Mouse (Mus musculus) erythroblast, embryonic 14.5 days (primary cell): Measurements from ENCODE around the gene Myadml2.

Experiments used
- GATA1 ChIP-seq: IDR thresholded peaks from 2 replicates; pipeline ENCODE4 v1.6.1; 2012; ENCODE audit warnings: low read length, inconsistent platforms, mixed read lengths
- TAL1 ChIP-seq: IDR thresholded peaks from 3 replicates; pipeline ENCODE4 v1.6.1; 2012; ENCODE audit warnings: low read length, inconsistent platforms, mixed read lengths

DNA sequence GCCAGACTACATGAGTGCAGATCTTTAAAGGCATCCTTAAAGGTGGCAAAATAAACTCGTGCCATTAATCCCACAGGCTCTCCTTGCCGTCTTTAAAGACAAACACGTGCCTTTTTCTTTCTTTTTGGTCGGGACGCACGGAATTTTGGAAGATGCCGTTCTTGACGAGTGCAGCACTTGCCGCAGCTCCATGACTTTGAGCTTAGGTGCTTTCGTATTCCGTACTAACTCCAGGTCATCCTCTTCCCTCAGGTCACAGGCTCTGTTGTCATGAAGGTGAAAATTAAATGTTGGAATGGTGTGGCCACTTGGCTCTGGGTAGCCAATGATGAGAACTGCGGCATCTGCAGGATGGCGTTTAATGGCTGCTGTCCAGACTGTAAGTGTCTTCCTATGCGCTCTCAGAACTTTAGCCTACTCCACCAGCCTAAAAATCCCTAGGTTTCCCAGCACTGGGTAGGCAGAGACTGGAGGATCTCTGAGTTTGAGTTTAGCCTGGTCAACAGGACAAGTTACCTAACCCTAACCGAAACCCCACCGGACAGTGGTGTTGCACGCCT, 48.9 kb downstream of the Myadml2 start:
- TF ChIP-seq TAL1 = no peak
- TF ChIP-seq GATA1 = no peak
